9 mouse cellular contexts compared by ENCODE assay signal in genomic region chr4:139833036-139833634, GRCm38 (mm10). TPM values are rescaled to one million over a fixed set of nuclear protein-coding genes. Genes with fewer than 3 reads are reported as not detected.
DNase-seq lines count a peak whose midpoint lies in the region; ATAC-seq and TF ChIP-seq lines count a peak whose summit lies in the region.
"Had no signal": no experiment of that assay in that cellular context is flagged by ENCODE, and none has a peak within 500 bp of the region (broad histone marks: within the 10 kb centered on the region; RNA-seq: fewer than 3 reads in every experiment).

TSS of gene Pax7 (minus strand) at chr4:139833528.

- no peaks in the 10 kb centered on the region for H3K9me3 ChIP-seq in lung, embryonic 14.5 days (ENCODE audit: low read depth, low read length)
- H3K9me3 ChIP-seq in hindbrain, postnatal 0 days (ENCODE audit: low read length), result no peaks in the 10 kb centered on the region
- H3K9me3 ChIP-seq in stomach, embryonic 14.5 days (ENCODE audit: control insufficient read depth, low read depth, low read length), result no peaks in the 10 kb centered on the region

- TF ChIP-seq CTCF in lung, embryonic 14.5 days (IDR thresholded peaks at IDR 0.05; ENCODE audit: low read depth), result no peak
- no peak for TF ChIP-seq CTCF in hindbrain, postnatal 0 days (IDR thresholded peaks at IDR 0.05; ENCODE audit: low read depth)

- WGBS in lung, embryonic 14.5 days, result 2% methylated on average over 41 of the region's 41 CpGs
- WGBS in hindbrain, postnatal 0 days, result under 1% methylated on average over 36 of the region's 41 CpGs
- WGBS in stomach, embryonic 14.5 days, result under 1% methylated on average over 37 of the region's 41 CpGs

- peak within 1 kb of the TSS; percentile 42 for H3K4me2 ChIP-seq in lung, embryonic 14.5 days
- H3K4me2 ChIP-seq in hindbrain, postnatal 0 days (ENCODE audit: low read depth, low read length), result peak within 1 kb of the TSS; percentile 42
- H3K4me2 ChIP-seq in stomach, embryonic 14.5 days (replicated peaks; ENCODE audit: low read depth, low read length), result peak within 1 kb of the TSS; percentile 16

- peaks cover 100% of the 10 kb centered on the region for H3K27me3 ChIP-seq in lung, embryonic 14.5 days (ENCODE audit: insufficient read depth, low read length)
- H3K27me3 ChIP-seq in hindbrain, postnatal 0 days (ENCODE audit: insufficient read depth, low read length), result peaks cover 69% of the 10 kb centered on the region
- H3K27me3 ChIP-seq in stomach, embryonic 14.5 days (ENCODE audit: control insufficient read depth, insufficient read depth, low read length), result peaks cover 88% of the 10 kb centered on the region

- H3K27ac ChIP-seq in lung, embryonic 14.5 days (ENCODE audit: low read depth), result no peak within 1 kb of the TSS
- H3K27ac ChIP-seq in hindbrain, postnatal 0 days, result no peak within 1 kb of the TSS
- no peak within 1 kb of the TSS for H3K27ac ChIP-seq in stomach, embryonic 14.5 days (ENCODE audit: low read length)

- no peak within 1 kb of the TSS for H3K9ac ChIP-seq in lung, embryonic 14.5 days
- no peak within 1 kb of the TSS for H3K9ac ChIP-seq in hindbrain, postnatal 0 days (replicated peaks; ENCODE audit: low read length)
- no peak within 1 kb of the TSS for H3K9ac ChIP-seq in stomach, embryonic 14.5 days (replicated peaks; ENCODE audit: low read depth, low read length)

- ATAC-seq in lung, embryonic 14.5 days (ENCODE audit: insufficient read depth), result no peak
- ATAC-seq in hindbrain, postnatal 0 days, result no peak
- ATAC-seq in stomach, embryonic 14.5 days (ENCODE audit: insufficient number of reproducible peaks, insufficient read depth, low FRiP score, low read depth), result no peak

- peak within 1 kb of the TSS; percentile 22 for H3K4me3 ChIP-seq in lung, embryonic 14.5 days (ENCODE audit: low read depth, low read length)
- peak within 1 kb of the TSS; percentile 23 for H3K4me3 ChIP-seq in hindbrain, postnatal 0 days (ENCODE audit: low read length)
- H3K4me3 ChIP-seq in stomach, embryonic 14.5 days (ENCODE audit: low read depth, low read length), result 0 out of 2 replicates have a peak within 1 kb of the TSS, but pooled peaks have one; percentile 10

- H3K36me3 ChIP-seq in lung, embryonic 14.5 days (ENCODE audit: insufficient read depth), result no peaks in the 10 kb centered on the region
- H3K36me3 ChIP-seq in hindbrain, postnatal 0 days (ENCODE audit: insufficient read depth, low read length), result no peaks in the 10 kb centered on the region
- H3K36me3 ChIP-seq in stomach, embryonic 14.5 days (ENCODE audit: control insufficient read depth, insufficient read depth, low read length), result no peaks in the 10 kb centered on the region

- DNase-seq in adrenal gland, postnatal 25 days, result peak; percentile 26
- no peak for DNase-seq in adrenal gland, adult 18-20 months (ENCODE audit: low spot score in 2 of 2)
- no peak for DNase-seq in lung, embryonic 14.5 days
- no peak for DNase-seq in lung, postnatal 4 days
- DNase-seq in hindbrain, postnatal 0 days (ENCODE audit: low spot score), result no peak
- DNase-seq in cerebellum, postnatal 25 days, result no peak
- no peak for DNase-seq in cerebellum, postnatal 10 days
- DNase-seq: left cerebral cortex, postnatal 4 days had no signal

- no peaks in the 10 kb centered on the region for H3K4me1 ChIP-seq in lung, embryonic 14.5 days (ENCODE audit: insufficient read depth)
- no peaks in the 10 kb centered on the region for H3K4me1 ChIP-seq in hindbrain, postnatal 0 days (ENCODE audit: insufficient read depth, low read length)
- H3K4me1 ChIP-seq in stomach, embryonic 14.5 days (ENCODE audit: control insufficient read depth, insufficient read depth, low read length), result 0 out of 2 replicates have a peak, but pooled peaks cover under 1% of the 10 kb centered on the region

RNA-seq across cellular contexts. Expression of gene Pax7, which starts in this region (rescaled TPM):
- total RNA-seq in adrenal gland, postnatal 25 days (2021), result not detected in 2 replicates
- total RNA-seq in adrenal gland, adult 18-20 months (2021), result not detected
- polyA plus RNA-seq in lung, embryonic 14.5 days (2014; fragmentation: Nextera tagmentation; extraction: Ambion mirVana), result not detected in 2 replicates
- 2.6 and 3.6 TPM in 2 replicates for total RNA-seq in hindbrain, postnatal 0 days (2014; rRNA removed)
- 0.30 and 0.41 TPM in 2 replicates for polyA plus RNA-seq in hindbrain, postnatal 0 days (2015; fragmentation: Nextera tagmentation; extraction: Ambion mirVana)
- polyA plus RNA-seq in stomach, embryonic 14.5 days (2014; fragmentation: Nextera tagmentation; extraction: Ambion mirVana), result 0.10 TPM in 1 of 2 replicates, not detected in the other

Comparison
In these comparisons a context has a peak if more than half of its experiments do, and no peak if none do; other contexts are left out.
1. Peak in DNase-seq in adrenal gland, postnatal 25 days; RNA of the gene not detected or under 1 TPM.